Mouse (Mus musculus) megakaryocyte, adult 5-6 weeks (primary cell): ENCODE data around the gene Kcnma1. TPM values are rescaled to one million over a fixed set of nuclear protein-coding genes. Genes with fewer than 3 reads are reported as not detected.
A peak's percentile ranks its signal among the peaks of the same experiment; 100 is the strongest.

Experiments used
- ATAC-seq: 2 replicates; pipeline ENCODE4 v1.8.0; 2016; ENCODE audit warnings: mild to moderate bottlenecking, inconsistent platforms; ENCODE audit not compliant: poor library complexity, severe bottlenecking
- total RNA-seq, 2 experiments: library from RNA; stranded (forward) in 1 of 2; stranded (reverse) in 1 of 2; fragments of 153-499, 151-499 nt in 1 of 2; fragments of 221-1000, 200-1000 nt in 1 of 2; gene quantifications; 2 replicates each; pipeline versions ENCODE4 v1.2.3 to v1.2.4; 2015 to 2017

Kcnma1 gene
- total RNA-seq, 2 experiments from 2014 or later: not detected

DNA sequence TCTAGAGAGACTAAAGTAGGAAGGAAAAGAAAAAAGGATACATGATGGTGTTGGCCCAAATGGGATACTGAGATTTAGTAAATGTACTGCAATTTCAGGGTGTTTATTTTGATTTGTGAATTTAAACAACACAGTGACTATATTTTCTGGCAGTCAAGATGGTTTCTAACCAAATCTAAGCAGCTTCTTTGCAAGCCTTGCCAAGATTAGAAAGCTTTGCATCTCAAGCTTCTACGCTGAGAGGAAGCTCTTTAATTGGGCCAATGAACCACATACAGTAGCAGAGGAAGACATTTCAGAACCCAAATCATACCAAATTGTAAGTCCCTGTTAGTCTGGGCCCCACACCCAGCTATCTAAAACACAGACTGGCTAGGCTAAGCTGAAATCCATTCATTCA is 527.6 kb downstream of the Kcnma1 start:
- no peak for ATAC-seq

DNA sequence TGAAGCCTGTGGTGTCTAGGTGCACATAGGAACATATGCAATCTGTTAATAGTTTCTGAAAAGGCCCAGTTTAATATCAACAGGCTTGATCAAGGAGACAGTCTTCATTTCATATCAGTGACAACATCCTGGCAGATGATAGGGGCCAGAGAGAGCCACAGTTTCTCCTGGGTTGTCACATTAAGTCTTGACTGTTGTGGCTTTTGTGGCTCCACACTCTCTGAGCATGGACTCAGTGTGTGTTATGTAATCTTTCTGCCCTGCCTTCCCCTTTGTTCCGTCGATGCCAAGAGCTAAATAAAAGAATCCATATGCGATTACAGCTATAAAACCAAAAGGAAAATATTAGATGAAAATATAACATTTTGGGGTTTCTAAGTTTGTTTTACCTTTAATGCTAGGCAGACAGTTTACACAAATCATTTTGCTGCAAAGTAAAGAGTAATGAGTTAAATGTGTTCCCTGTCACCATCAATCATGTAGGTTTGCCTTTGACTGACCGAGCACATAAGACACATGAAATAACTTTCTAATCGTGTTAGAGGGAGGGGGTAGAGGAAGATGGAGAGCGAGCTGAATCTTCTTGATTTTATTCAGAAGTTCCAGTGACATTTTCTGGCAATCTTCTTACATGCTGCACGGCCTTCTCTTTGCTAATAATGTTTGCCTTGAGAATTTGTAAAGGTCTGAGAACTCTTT is 528.3 kb downstream of the Kcnma1 start:
- ATAC-seq: no peak

DNA sequence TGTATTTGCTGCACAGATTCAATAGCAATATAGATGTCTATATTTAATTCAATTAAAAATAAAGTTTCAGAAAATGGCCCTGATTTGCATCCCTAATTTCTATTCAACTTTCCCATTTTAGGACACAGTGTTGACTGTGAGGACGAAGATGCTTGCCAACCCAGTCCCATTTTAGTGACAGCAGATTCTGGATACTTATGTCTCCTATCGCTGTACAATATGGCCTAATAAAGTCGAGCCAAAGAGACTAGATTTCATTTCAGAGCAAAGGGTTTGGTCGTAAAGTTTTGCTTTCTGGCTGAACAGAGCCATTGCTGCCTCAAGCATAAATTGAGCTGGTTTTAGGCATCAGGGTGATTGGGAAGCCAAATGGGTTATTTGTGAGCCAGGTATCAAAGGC is 539.2 kb downstream of the Kcnma1 start:
- no peak for ATAC-seq

DNA sequence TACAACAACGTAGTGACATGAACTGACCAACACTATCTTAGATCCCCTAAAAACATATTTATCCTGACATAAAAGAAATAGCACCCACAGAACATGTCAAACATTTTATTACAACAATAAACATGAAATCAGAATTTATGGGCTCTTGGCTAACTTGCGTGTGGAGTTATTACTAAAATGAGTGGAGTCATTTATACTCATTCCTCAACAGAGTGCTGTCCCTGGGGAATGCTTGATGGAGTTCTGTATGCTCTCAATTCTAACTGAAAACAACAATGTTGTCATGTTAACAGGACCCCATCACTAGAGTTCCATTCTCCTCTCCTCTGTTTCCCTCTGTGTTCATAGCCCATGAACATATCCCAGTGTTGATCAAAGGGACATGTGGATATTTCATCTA is 544.2 kb downstream of the Kcnma1 start:
- no peak for ATAC-seq

DNA sequence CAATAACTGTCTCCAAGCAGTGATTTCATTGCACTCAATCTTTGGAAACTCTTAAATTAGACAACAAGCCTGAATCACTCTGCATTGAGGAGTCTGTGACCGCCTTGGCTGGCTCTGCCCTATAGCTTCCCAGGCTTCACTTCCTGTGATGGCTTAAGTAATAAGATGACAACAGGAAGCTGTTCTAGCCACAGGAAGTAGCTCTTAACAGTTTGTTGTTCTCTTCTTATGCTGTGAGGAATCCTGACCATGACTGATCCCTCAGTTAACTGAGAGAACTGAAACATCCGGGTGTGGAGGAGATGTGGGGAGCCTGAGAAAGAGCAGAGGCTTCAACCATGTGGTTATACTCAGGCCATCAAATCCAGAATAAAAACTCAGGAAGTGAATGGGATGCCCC is 549.2 kb downstream of the Kcnma1 start:
- ATAC-seq: peak; percentile 98

DNA sequence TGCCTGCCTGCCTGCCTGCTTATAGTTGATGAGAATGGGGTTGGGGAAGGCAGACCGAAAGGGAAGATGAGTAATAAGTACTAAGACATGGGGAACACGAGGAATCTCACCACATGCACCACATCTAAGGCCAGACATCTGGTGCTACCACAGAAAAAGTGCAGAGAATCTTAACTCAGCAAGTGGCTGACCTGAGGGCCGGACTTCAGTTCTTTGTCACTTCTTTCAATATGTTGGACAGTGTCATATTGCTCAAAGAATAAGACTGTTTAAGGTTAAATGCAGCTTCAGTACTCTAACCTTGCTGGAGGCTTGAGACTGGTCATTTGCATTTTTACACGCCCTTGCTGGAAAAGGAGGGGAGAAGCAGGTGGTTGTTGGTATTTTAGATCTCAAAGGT is 555.7 kb downstream of the Kcnma1 start:
- ATAC-seq: no peak

DNA sequence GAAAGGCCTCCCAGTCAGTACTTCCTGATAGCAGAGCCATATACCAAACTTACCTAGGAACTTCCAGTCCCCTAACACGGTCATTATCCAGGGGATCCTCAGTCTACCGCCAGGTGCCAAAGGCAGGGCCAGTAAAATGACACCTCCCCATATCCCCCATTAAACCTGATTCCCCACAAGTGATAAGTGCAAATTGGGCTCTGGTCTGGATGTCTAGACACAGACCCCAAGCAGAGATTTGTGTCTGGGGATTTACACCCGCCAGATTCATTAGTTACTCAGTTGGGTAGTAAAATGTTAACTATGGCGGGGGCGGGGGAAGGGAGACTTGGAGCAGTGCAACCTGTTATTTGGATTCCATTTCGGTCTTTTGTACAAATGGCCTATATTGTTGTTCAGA is 562.6 kb downstream of the Kcnma1 start:
- ATAC-seq: no peak

DNA sequence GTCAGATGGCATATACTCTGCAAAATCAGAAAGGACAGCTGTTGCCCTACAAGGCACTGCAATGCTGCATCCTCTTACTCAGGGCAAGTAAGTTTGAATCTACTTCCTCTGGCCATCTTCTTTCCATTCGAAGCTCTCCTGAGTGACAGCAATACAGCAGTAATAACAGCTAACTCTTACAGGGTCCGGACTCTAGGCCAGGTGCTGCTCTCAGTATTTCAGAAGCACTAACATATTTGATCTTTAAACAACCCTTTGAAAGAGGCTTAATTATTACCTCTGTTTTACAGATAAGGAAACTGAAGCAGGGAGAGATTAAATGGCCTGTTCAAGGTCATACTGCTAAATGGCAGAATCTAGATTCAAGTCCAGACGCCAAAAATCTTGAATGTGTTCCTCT is 576.8 kb downstream of the Kcnma1 start:
- ATAC-seq: no peak

DNA sequence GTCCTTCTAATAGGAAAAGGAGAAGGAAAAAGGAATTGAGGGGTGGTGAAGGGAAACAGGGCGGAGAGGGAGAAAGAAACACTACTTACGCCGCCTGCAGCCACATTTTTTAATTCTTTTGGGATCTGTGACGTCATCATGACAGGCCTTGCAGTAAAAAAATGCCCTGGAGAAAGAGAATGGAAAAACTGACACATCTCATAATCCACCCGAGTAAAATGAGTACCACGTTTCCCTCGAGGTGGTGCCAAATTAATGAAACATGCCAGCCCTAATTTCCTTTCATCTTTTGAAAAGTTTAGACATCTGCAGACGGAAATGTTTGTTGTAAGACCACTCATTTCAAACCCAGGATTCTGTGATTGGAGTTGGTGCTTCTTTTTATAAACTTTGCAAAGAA is 578.4 kb downstream of the Kcnma1 start:
- no peak for ATAC-seq

DNA sequence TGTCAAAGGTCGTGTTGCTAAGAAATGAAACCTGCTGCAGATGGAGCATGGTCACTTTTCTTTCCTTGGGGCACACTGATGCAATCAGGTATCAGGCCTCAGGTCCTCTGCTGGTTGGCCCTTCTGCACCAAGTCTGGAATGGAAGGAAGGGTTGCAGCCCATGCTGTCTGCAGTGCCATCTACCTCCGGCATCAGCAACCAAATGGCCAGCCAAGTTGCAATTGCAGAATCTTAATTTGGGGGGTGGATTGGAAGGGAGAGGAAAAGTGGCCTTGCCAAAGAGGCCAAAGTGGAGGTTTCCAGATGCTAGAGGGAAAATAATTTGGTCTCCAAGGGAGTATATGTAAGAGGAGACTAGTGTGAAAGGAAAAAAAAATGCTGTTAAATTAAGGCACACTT is 584.3 kb downstream of the Kcnma1 start:
- no peak for ATAC-seq

DNA sequence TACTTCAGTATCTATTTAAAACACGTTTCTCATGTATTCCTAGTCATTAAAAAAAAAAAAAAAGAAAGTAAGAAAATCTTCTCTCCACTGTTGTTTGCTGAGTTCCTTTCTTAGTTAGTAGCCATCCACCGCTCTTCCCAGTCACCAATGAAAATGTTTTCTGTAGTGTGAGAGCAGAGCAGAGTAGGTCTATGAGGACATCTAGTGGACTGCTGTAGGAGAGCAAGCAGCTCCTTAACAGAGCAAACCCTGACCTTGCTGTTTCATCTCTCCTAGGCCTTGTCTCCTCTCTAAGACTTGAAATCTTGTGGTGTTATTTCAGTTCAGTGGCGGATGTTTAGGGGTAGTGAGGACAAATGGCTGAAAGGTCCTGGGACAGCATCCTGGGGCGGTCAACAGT is 585.2 kb downstream of the Kcnma1 start:
- no peak for ATAC-seq

DNA sequence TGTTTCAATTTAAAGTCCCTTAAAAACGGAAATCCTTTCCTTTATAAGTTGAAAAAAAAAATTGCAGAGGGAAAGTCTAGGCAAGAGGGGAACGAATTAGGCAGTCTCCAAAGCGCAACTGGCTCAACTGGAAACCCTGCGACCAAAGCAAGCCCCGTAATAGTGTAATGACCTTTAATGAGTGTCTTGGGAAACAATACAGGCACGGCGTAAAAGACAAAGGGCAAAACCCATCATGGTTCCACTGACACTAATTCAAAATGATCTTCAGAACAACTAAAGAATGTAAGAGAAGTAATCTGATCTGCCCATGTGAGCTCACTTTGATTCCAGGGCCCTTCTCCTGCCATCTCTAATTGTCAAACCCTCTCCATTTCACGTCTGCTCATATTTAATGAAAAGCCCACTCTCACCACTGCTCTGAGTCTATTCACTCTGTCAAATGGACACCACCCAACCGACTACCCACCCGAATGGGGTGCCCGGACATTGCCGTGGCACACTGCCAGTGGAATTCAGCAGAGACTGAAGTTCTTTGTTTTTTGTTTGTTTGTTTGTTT is 591.7 kb downstream of the Kcnma1 start:
- no peak for ATAC-seq

DNA sequence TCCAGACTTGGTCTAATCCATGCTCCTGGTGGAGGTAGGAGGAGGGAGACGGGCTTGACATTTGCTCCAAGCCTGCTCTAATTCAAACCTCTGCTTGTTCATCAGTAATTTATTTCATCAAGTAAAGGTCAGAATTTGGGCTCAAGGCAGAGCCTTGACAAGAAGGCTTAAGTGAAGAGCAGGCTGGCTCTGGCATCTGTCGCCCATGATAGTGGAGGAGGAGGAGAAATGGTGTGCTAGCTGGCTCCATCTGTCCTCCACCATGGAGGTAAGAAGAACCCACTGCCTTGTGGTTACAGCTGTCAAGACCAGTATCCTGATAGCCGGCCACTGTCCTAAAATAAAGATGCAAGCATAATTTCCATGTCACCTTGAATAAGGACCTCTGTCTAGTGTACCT is 595.3 kb downstream of the Kcnma1 start:
- ATAC-seq: no peak

DNA sequence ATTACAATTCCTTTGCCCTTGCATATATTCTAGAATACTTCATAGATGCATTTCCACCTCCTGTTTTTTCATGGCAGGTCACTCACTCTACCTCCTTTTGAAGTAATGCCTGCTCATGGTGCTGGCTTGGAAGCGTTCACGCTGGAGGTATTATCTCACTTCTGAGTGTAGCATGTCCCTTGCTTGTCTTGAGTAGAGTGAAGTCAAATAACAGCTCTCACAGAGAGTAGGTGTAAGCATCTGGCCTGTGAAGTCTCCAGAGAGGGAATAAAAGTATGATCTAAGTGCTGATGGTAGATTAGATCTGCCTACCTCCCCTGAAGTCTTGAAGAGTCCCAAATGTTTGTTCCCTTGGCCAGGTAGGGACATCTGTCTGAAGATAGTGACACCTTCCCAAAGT is 607.2 kb downstream of the Kcnma1 start:
- ATAC-seq: no peak

DNA sequence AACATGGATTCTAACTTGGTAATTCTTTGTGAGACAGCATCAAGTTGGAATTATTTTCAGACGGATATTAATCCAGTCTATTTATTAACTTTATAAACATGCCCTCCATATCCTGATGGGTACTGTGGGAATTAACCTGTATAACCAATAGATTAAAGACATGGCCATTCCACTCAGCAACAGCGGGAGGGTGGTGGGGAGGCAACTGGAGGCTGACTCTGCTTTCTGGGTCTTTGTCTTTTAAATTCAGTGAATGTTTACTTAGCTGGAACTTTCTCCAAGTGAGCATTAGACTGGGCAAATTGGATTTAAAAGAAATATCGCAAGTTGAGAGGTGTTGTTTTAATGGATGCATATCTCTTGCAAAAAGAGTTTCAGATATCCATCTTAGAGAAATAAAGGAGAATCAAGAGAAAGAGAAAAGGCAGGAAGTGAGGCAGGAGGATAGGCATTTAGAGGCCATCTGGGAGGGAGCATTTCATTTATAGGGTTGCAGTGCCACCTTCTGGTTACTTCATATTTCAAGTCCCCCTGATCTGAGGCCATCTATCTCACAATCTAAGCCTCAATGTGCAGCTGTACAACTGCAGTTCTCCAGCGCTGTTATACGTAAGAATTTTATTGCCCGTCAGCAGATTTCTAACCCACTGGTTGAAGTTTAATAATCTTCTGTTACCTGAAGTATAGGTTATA is 613.4 kb downstream of the Kcnma1 start:
- 0 out of 2 replicates have a peak, but pooled peaks have one; percentile 40 for ATAC-seq

DNA sequence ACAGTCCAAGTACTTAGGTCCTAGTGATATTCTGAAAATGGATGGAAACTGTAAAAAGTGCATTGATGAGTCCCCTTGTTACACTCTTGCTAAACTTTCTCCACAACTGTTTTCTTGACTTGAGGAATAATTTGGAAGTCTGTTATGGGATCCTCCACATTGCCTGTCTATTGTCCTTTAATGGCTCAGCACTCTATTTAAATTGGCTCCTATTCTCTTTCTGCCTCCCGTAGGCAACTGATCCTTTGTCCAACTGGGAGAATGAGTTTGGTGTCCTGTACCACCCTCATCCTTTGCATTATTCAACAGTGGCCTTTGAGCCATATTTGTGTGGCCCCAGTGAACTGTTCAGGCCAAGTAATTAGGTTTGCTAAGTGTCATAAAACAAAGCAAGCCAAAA is 616.6 kb downstream of the Kcnma1 start:
- ATAC-seq: no peak

DNA sequence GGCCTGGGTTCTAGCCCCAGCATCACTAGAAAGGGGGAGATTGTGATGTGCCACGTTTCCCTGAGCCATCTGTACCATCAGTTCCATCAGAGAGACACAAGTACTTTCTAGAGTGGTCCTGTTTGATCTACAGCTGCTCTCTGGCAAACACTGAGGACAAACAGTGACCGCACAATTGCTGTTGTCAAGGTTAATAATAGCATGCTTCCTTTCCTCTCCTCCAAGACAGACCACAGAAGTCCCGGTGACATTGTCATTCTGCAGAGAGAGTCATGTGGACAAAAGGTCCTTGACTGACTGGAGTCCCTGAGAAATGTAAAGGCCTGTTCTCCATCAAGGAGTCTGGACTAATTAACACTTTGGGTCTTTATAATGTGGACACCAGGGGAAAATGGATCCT is 622.7 kb downstream of the Kcnma1 start:
- no peak for ATAC-seq

DNA sequence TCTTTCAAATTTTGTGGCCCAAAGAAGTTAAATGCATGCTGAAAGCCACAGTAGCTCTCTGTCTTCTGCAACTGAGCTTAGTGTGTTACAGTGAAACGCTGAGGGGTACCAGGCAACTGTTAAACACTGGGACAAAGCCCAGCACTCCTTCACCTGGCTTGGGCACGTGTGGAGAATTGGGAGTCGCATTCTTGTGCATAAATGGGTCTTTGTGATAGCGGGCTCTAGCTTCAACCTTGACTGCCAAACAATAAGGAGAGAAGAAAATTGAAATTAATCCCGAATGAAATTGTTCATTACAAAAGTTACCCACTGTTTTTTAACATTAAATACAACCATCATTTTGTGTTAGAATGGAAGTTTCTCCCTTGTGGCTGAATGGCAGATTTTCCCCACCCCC is 623.5 kb downstream of the Kcnma1 start:
- ATAC-seq: no peak

DNA sequence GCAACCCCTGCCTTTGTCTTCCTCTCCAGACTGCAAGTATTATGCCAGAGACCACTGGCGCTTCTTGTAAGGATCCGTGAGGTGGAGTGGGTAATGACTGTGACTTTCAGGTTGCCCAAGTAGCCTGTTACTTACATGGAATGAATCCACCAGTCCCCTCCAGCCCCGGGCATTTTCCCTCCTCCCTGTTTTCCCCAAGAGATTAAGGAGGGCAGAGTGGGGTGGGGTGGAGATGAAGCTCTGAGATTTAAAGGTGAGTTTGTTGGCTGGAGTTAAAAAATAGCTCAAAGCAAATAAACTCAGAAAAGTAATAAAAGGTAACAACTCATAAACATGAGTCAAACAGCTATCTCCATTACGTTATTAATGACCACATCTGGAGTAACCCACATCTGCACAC is 624.1 kb downstream of the Kcnma1 start:
- no peak for ATAC-seq

DNA sequence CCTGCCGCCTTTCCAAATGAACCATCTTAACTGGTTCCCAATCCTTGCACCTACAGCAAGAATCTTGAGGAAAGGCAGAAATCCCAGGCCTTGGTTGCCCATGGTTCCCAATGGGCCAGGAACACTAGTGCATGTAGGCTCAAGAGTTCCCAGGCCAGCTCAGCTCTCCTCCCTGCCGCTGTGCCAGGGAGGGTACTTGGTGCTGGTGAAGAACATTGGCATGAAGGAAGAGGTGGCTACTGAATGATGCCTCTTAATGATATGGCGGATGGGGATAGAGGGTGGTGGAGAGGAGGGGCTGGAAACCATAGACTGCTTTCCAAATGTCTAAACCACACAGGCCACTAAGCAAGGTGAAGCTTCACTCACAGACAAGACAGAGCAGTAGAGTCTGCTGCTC is 627.5 kb downstream of the Kcnma1 start:
- no peak for ATAC-seq

DNA sequence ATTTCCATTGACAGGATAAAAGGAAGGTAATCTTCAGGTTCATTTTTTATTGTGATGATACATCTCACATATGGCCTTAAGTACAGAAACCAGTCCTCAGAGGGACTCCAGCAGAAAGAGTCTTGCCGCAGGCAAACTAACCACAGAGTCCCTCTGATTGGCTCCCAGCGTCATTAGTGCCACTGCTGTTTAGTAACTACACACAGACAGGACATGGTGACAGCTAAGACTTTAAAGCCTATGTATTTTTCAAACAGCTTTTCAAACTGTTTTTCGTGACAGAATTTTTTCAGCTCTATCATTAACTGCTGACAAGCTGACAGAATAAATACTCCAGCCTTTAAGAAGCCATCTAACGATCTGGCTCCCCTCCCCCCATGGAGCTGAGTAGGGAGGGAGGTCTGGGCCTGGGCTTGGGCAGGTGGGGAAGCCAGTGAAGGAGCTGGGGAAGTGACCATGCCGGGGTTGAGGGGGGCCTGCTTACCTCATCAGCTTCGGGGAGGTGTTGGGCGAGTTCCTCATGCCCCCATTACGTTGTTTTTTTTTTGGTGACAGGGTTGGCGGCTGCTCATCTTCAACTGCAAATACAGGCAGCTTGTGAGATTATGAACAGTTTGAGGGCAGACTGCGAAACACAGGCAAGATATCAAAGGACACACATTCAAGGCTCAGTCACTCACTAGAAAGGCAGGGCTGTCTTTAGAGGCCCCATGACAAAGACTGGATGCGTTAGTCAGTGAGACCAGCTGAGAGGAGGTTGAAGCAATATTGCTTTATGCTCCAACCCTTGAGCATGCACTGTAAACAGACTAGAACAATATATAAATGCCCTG is 628.3 kb downstream of the Kcnma1 start:
- no peak for ATAC-seq
